Mouse (Mus musculus) megakaryocyte, adult 5-6 weeks (primary cell): Measurements from ENCODE around the gene Syne2. TPM values are rescaled to one million over a fixed set of nuclear protein-coding genes. Genes with fewer than 3 reads are reported as not detected.
A peak's percentile ranks its signal among the peaks of the same experiment; 100 is the strongest.

ENCODE experiments used
- ATAC-seq: 2 replicates; pipeline ENCODE4 v1.8.0; 2016; ENCODE audit warnings: mild to moderate bottlenecking, inconsistent platforms; ENCODE audit not compliant: poor library complexity, severe bottlenecking
- total RNA-seq, 2 experiments: library from RNA; stranded (forward) in 1 of 2; stranded (reverse) in 1 of 2; fragments of 153-499, 151-499 nt in 1 of 2; fragments of 221-1000, 200-1000 nt in 1 of 2; gene quantifications; 2 replicates each; pipeline versions ENCODE4 v1.2.3 to v1.2.4; 2015 to 2017

Gene Syne2
- total RNA-seq, 2 experiments from 2014 or later, result 17.8 to 31.6 TPM

DNA sequence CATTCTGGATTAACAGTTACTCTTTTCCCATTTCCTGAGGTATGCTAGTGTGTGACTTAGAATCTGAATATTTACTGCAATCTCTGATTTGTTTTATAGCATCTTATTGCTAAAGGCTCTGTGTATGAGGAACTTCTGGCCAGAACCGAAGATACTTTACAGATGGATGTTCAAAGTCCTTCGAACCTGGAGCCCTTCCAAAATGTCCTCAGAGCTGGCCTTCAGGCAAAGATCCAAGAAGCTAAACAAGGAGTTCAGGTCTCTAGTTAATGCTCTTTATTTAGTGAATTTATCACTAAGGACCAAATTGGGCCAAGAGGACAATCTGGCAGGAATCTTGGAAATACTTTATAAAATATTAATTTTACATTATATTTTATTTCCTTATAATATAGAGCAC is 100.5 kb downstream of the Syne2 start:
- no peak for ATAC-seq

DNA sequence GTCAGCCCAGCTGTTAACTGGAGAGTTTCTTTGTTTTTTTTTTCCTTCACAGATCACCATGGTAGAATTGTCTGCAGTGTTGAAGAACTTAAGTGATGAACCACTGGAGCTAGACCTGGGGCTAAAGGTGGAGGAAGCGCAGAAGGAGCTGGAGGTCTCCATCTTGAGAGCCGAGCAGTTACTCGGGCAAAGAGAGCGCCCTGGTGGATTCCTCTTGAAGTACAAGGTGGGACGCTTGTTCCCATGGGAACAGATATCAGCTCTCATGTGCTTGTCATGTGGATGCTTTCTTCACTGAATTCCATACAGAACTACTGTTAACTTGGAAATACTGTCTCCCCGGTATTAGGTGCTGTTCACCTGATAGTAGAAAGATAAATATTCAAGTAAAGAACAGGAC is 101.0 kb downstream of the Syne2 start:
- no peak for ATAC-seq

DNA sequence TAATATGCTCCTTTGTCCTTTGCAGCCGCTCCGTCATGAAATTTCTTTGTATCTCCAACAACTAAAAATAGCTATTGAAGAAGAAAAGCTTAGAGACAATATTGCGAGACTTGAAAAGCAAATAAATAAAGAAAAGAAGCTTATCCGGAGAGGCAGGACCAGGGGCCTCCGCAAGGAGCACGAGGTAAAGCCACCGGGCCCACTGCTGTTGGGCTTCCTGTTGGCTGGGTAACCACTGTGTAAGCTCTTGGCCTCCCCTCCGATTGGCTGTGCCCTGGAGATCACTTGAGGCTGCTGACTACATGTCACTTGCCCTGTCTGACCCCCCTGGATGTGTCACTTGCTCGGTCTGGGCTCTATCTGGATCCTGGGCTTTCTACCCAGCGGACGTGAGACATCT is 105.0 kb downstream of the Syne2 start:
- ATAC-seq, result no peak

DNA sequence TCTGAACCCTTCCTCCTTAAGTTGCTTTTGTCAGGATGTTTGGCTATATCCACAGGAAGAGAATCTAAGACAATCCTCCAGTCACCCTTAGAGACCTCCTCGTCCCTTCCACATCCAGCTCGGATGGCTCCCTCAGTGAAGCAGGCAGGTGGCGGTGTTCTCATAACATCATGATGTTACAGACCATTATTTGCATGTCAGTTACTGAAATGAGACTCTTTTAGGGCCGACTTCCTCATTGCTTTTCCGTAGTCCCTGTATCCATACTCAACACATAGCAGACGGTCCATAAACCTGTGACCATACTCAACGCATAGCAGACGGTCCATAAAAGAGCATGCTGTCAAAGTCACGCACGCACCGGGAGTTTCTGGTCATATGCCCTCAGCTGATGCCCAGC is 106.9 kb downstream of the Syne2 start:
- no peak for ATAC-seq

DNA sequence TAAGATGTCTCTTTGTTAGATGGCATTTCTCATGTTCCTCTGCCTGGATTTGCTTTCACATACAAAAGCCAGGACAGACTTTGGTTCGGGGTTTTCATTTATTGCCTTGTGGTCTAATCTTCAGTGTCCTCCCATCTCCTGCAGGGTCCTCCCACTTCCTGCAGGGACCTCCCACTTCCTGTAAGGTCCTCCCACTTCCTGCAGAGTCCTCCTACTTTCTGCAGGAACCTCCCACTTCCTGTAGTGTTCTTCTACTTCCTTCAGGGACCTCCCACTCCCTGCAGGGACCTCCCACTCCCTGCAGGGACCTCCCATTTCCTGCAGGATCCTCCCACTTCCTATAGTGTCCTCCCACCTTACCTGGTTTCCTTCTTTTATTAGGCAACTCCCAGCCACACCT is 109.7 kb downstream of the Syne2 start:
- peak; percentile 35; the same call in 1 of the 2 replicates for ATAC-seq

DNA sequence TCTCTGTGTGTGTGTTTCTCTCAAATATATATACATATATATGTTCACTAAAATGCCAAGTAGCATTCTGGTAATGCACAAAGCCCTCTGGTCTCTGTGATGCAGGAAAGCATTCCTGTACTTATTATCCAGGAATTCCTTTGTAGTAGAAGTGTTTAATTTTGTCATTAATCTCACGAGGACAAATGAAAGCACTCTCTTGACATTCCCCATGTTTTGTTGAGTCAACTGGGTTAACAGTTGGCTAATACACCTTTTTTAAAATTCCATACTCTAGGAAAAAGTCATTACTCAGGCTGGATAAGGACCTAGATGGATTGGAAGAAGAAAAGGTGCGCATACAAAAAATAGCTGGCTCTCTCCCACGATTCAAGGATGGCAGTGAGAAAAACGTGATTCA is 115.6 kb downstream of the Syne2 start:
- no peak for ATAC-seq

DNA sequence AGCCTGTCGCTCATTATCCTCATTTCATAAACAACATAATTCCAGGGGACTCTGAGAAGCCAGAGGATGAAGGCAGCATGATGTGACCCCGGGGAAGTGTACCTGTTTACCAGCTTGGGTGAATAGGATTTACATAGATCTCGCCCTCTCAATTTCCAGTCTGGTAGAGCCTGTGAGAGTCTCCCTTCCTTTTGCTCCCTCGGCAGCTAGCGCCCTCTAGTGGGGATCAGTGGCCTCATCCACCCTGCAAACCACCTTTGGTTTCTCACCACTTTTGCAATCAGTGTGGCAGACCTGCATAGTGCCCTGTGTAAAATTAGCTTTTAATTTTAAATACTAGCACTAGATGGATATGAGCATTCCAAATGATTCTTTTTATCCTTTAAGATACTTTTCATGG is 133.4 kb downstream of the Syne2 start:
- ATAC-seq, result peak; percentile 56

DNA sequence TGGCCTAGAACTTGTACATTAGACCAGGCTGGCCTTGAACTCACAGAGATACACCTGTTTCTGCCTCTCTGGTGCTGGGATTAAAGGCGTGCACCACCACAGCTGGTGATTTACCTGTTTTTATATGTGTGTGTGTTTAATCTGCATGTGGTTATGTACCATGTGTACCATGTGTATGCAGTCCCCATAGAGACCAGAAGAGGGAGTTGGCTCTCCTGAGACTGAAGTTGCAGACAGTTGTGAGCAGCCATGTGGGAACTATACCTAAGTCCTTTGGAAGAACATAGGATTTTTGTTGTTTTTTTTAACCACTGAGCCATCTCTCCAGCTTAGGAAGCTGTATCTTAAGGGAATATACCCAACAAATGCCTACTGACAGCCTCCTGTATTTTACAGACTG is 134.1 kb downstream of the Syne2 start:
- ATAC-seq, result no peak

DNA sequence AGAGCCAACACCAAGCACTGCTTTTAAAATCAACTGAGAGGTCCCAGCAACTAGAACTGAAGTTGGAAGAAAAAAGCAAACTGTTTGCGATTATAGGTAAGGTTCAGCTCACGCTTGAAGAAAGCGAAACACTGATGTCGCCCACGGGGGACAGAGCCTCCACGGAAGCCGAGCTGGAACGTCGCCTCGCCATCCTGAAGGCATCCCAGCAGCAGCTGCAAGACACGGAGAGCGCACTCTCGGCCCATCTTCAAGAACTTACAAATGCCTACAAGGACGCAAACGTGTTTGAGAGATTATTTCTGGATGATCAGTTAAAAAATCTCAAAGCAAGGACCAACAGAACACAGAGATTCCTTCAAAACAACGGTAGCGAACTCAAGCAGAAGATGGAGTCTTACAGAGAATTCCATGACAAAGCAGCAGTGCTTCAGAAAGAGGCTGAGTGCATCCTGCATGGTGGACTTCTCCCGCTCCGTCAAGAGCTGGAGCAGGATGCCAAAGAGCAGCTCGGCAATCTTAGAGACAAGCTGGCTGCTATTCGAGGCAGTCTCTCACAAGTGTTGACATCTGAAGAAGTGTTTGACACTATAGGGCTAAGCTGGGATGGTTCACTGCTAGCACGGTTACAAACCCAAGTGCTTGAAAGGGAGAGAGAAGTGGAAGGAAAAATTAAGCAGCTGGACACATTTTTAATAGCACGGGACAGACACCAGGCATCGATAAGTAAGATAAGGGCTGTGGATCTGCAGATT is 148.7 kb downstream of the Syne2 start:
- ATAC-seq, result no peak

DNA sequence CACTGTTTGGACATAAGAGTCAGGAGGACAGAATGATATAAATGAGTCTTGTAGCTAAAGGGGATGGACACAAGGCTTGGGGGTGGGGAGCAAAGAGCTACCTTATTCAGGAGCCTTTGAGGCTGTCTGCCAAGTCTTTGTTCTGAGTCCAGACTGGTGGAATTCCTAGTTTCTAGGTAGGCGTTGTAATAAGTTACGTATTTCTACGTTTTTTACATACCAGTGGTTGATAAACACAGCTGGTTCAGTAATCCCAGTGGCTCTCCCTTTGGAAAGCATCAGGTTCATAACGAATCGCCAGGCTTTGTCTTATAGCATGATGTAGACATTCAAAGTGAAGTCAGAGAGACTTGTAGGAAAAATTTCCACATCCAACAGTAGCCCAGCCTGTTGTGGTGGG is 161.1 kb downstream of the Syne2 start:
- no peak for ATAC-seq

DNA sequence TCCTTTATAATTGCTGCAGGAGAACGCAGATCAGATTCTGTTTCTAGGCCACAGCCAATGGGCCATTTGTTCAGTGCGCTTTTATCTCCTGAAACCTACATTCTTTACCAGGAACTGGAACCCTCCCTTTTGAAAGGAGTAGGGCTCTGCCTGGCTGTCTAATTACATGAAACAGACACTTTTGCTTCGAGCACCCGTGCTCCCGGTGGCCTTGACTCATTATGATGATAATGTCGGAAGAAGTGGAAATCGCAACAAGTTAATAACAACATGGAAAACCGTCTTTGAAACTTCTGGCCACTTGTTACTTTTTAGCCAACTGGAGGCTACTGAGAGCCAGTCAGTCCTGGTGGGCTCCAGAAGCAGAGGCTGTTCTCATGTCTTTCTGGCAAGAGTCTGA is 165.4 kb downstream of the Syne2 start:
- no peak for ATAC-seq

DNA sequence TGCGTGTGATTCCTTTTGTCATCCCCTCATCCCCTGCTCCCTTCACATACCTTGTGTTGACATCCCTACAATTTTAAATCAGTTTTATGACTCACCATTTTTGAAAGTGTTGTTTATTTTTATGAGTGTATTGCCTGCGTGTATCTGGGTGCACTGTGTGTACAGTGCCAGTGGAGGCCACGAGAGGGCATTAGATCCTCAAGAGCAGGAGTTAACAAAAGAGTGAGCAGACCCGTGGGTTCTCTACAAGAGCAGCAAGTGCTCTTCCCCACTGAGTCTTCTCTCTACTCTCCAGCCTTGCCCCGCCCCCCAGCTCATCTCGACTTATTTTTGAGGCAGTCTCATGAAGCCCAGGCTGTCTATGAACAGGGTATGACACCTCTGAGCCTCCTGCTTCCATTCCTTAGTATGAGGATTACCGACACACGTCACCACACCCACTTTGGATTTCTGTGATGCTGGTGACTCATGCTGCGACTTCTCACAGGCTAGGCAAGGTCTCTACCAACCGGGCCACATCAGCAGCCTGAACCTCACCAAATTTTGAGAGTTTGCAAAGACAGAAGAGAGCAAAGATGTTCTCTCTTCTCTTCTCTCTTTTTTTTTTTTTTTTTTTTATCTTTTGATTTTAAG is 174.4 kb downstream of the Syne2 start:
- ATAC-seq, result no peak

DNA sequence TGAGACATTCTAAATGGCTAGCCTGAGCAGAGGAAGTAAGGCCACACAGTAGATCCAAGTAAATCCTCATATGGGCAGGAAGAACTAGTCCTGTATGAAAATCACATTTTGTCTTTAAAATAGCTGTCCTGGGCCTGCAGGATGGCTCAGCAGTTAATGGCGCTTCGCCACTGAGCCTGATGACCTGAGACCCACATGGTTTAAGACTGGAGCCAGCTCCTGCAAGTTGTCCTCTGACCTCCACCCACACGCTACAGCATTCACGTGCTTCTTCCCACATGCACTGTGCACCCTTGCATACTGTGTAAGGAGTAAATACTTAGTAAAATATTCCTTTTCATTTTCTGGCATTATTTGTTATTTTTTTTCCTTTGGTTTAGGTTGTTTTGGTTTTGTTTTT is 175.0 kb downstream of the Syne2 start:
- ATAC-seq, result no peak

DNA sequence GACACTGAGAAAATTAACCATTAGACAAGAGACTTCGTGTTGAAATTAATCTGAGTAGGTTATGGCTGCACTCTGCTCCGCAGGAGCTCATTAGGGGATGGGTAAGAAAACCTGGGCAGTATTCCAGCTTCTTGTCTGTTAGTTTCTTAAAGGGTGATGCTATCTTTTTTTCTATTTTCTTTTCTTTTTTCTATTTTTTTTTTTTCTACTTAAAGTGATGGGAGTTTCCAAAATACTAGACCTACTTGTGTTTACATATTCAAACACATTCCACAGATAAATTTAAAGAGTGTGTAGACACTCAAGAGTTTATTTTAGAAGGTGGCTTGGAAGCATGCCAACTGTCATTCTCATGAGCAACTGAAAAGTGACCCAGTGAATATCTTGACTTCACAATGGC is 177.2 kb downstream of the Syne2 start:
- ATAC-seq, result no peak

DNA sequence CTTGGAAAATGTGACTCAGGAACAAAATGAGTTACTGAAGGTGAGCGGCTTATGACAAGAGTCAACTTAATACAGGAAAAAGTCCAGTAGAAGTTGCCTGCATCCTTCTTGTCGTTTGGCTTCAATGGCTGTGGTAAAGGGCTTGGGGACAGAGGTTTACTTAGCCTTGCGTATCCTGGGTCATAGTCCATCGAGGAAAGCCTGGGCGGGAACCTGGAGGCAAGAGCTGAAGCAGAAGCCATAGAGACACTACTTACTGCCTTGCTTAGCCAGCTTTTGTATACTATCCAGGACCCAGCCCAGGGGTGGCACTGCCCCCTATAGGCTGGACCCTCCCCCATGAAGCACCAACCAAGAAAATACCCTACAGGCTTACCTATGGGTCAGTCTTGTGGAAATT is 179.6 kb downstream of the Syne2 start:
- ATAC-seq, result no peak

DNA sequence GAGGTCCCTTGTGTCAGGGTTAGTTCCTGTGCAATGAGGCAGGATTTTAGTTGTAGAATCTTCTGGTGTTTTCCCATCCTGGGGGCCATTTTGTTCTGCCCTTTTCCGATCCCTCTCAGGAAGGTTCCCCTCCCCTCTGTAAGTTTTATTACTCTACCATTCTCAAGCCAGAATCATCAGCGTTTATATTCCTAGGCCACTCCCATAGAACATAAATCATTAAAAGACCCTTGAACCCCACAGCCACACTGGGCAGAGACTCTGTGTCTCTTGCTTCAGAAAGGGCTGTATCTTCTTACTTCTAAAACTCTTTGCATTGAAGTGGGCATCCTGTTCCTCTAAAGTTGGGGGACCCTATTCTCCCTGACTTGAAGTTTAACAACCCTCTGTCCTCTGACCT is 180.5 kb downstream of the Syne2 start:
- no peak for ATAC-seq

DNA sequence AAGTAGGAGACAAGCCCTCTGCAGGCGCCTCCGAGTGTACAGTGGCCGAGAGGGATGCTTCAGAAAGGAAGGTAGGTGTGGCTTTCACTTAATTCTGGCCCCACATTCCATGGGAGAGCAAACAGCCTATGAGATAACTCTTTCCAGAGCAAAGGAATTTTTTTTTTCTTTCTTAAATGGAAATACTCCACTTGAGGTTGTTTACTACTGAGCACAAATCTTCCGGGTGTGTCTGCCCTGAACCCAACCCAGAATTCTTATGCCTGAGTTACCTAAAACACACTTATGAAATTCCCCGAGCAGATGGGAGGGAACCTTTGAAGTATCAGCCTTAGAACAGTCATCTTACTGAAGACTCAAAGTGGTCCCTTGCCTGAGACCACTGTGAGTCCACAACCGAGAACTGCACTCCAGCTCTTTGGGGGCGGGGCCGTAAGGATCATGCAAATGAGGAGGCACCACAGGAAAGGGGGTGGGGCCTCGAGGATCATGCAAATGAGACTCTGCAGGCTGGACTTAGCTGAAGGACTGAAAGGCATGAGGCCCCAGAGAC is 186.8 kb downstream of the Syne2 start:
- ATAC-seq, result no peak

DNA sequence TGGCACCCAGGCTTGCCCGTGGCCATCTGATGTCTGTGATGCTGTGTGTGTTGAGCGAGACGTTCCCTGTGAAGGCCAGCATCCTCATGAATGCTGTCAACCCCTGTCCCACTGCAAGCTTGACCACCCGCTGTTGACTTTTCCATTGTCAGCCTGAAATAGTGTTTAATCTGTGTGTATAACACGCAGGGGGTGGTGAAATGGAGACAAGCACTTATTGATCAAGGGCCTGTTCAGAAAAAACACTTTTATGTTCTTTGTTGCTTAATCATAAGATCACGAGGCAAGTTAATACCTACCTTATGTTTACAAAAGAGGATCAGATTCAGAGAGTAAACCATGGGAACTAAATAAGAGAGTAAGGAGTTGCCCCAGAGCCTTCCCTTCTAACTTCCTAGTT is 191.1 kb downstream of the Syne2 start:
- no peak for ATAC-seq

DNA sequence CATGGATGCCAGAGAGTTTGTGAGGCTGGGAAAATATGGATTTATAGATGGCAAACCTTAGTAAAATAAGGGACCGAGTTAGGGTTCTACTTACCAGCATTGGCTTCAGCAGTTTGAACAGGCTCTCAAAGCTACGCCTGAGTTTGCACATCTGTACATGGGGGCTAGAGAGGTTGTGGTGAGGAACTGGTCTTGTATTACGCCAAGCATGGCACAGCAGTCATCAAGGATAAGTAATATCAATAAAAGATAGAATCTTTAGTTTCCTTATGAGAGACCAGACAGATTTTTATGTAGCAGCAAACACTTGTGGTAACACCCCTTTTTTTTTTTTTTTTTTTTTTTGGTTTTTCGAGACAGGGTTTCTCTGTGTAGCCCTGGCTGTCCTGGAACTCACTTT is 194.9 kb downstream of the Syne2 start:
- no peak for ATAC-seq

DNA sequence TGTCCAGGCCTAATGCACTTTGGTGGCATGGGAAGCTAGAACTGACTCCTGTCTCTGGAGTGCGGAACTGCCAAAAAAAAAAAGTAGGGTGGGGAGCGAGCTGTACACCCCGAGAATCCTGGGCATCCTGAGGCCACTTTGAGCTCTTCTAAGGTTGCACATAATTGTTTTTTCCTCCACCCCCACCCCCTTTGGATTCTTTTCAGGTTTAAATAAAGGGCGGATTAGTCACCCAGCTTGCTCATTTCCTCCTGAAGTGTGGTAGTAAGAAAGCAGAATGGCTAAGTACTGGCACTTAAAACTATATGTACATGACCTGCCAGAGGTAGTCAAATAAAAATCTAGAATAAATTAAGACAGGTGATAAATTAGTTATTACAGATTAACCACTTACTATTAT is 195.5 kb downstream of the Syne2 start:
- no peak for ATAC-seq

DNA sequence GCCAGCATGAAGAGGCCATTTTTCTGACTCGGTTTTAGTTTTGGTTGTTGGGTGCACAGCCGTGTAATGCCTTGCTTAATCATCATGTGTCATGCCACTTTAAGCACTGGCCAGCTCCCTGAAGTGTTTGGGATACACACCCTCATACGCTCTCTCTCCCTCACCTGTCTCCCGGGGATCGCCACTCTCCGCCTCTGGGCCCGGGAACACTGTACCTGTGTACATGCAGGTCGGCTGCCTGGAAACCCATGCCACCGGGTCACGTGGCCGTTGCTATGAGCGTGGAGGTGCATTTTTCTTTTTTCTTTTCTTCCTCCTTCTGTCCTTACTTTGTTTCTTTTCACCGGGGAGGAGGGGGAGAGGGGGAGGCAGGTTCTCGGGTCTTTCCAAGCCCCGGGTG is 197.1 kb downstream of the Syne2 start:
- ATAC-seq, result no peak

DNA sequence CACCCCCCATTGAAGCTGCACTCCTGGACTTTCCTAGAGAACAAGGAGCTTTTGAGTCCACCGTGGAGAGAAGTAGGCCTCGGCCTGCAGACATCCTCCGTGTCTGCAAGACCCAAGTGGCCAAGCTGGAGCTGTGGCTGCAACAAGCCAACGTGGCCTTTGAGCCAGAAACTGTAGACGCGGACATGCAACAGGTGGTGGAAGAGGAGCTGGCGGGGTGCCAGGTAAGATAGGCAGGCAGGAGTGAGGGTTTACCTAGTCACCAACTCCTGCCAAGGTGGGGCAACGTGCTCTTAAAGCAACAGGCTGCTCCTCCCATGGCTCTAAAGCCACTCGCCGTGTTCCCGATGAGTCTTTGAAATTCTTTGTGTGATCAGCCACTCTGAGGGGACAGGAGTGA is 197.6 kb downstream of the Syne2 start:
- no peak for ATAC-seq
